Mouse (Mus musculus) stomach, embryonic 14.5 days (tissue): Measurements from ENCODE around the gene Krtap4-7. TPM values are rescaled to one million over a fixed set of nuclear protein-coding genes. Genes with fewer than 3 reads are reported as not detected.
"Not testable (repeated sequence)": the region's sequence is repeated elsewhere in the genome, so short reads cannot be mapped to it uniquely, and the experiment has no call there.

Source experiments
- ATAC-seq: fragments of 200-750 bp; cut with Nextera tagmentation; 2 replicates; pipeline ENCODE4 v1.8.0; 2017; ENCODE audit warnings: low read depth, moderate TSS enrichment; ENCODE audit not compliant: insufficient number of reproducible peaks, insufficient read depth, low FRiP score
- H3K27ac ChIP-seq: fragments of 300-500 bp; sonication (generic); 2 replicates; pipeline ENCODE4 v1.5.1; 2014; ENCODE audit warnings: mild to moderate bottlenecking, low read length, moderate library complexity, mixed read lengths
- H3K27me3 ChIP-seq: fragments of 300-500 bp; sonication (generic); 2 replicates; pipeline ENCODE4 v1.6.1; 2014; ENCODE audit warnings: low read length, control low read depth, mixed read lengths; ENCODE audit not compliant: control insufficient read depth, insufficient read depth
- H3K36me3 ChIP-seq: fragments of 300-500 bp; sonication (generic); 2 replicates; pipeline ENCODE4 v1.6.1; 2014; ENCODE audit warnings: mild to moderate bottlenecking, control low read depth, low read length, moderate library complexity, mixed read lengths; ENCODE audit not compliant: control insufficient read depth, insufficient read depth
- H3K4me1 ChIP-seq: fragments of 300-500 bp; sonication (generic); 2 replicates; pipeline ENCODE4 v1.6.1; 2014; ENCODE audit warnings: low read length, control low read depth, mixed read lengths; ENCODE audit not compliant: control insufficient read depth, insufficient read depth
- H3K4me2 ChIP-seq: fragments of 300-500 bp; sonication (generic); replicated peaks from 2 replicates; pipeline ENCODE4 v1.6.1; 2014; ENCODE audit warnings: low read depth, low read length, control low read depth
- H3K4me3 ChIP-seq: fragments of 300-500 bp; sonication (generic); 2 replicates; pipeline ENCODE4 v1.5.1; 2014; ENCODE audit warnings: low read depth, low read length, control low read depth
- H3K9ac ChIP-seq: fragments of 300-500 bp; sonication (generic); replicated peaks from 2 replicates; pipeline ENCODE4 v1.6.1; 2014; ENCODE audit warnings: low read depth, mild to moderate bottlenecking, control low read depth, low read length, moderate library complexity, mixed read lengths
- H3K9me3 ChIP-seq: fragments of 300-500 bp; sonication (generic); 2 replicates; pipeline ENCODE4 v1.6.1; 2016; ENCODE audit warnings: low read depth, low read length, control low read depth; ENCODE audit not compliant: control insufficient read depth
- WGBS: fragments of 180-500 bp; shearing (Covaris S2); extraction: QIAGEN DNeasy Blood & Tissue Kit; methylation state at CpG from one replicate; pipeline ENCODE4 v1.1.7; 2014; 5-methylcytosine and 5-hydroxymethylcytosine counted together
- polyA plus RNA-seq: library from polyadenylated mRNA; unstranded; fragments of >200 nt; fragmentation: Nextera tagmentation; extraction: Ambion mirVana; gene quantifications from 2 replicates; pipeline ENCODE4 v1.2.1, GENCODE M21; 2014

The Krtap4-7 gene
- polyA plus RNA-seq, 1 experiment from 2014 or later, result not detected

- Histone ChIP-seq H3K4me3 (no peak within 1 kb of the TSS), H3K27me3 (no peaks in the 10 kb centered on the region), H3K9me3 (no peaks in the 10 kb centered on the region), H3K27ac (no peak within 1 kb of the TSS), H3K4me2 (no peak within 1 kb of the TSS), H3K9ac (no peak within 1 kb of the TSS), H3K36me3 (no peaks in the 10 kb centered on the region), H3K4me1 (no peaks in the 10 kb centered on the region)
- WGBS, result 72% methylated on average over 2 of the region's 2 CpGs
- no peak for ATAC-seq
Observed at GRCm38 (mm10) chr11:99620335-99620734, 23.6 kb downstream of the Krtap4-7 start, which contains the start of gene Gm11562. Gene Gm11562 (minus strand): TSS chr11:99620435.

DNA sequence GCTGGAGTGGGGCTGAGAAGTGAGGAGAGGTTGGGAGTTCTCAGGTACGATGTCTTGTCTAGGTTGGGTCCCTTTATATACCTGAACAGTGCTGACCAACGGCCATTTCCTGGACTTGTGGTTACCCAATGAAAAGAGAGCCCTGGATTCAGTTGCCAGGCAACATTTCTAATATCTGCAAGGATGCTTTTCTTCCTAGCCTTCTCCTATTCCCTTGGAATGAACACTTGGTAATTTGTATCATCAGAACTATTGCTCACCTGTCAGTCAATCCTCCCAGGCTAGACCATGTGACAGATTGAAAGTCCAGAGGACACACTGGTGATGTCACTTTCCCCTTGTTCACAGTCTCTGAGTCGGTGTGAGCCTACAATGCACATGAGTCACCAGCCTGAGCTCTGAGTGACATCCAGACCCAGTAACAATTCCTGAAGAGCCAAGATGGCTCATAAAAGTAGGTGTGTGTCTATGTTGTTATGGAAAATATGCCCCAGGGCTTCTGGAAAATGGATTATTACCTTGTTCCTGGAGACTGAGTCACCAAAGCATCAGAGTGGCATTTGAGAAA, 29.0 kb downstream of the Krtap4-7 start, which contains the start of gene Krtap2-4:
Gene Krtap2-4 (minus strand): TSS at position 51 of the 568 bp plus-strand sequence.
- no peak within 1 kb of the TSS for H3K9ac ChIP-seq
- H3K4me2 ChIP-seq, result no peak within 1 kb of the TSS
- no peaks in the 10 kb centered on the region for H3K36me3 ChIP-seq
- WGBS, result 66% methylated on average over 3 of the region's 3 CpGs
- no peaks in the 10 kb centered on the region for H3K9me3 ChIP-seq
- no peak within 1 kb of the TSS for H3K27ac ChIP-seq
- no peak within 1 kb of the TSS for H3K4me3 ChIP-seq
- H3K27me3 ChIP-seq, result no peaks in the 10 kb centered on the region
- H3K4me1 ChIP-seq, result no peaks in the 10 kb centered on the region
- ATAC-seq, result no peak

GRCm38 (mm10) chr11:99610089-99610488, 33.8 kb downstream of the Krtap4-7 start, which contains the start of gene Gm11937:
Gene Gm11937 (minus strand): TSS chr11:99610189.
- H3K36me3 ChIP-seq, H3K4me2 ChIP-seq, H3K27me3 ChIP-seq, ATAC-seq, H3K9ac ChIP-seq, H3K4me3 ChIP-seq, H3K27ac ChIP-seq, H3K4me1 ChIP-seq, H3K9me3 ChIP-seq: not testable (repeated sequence)
- WGBS, result 66% methylated on average over 1 of the region's 2 CpGs

GRCm38 (mm10) chr11:99609126-99609525, 34.8 kb downstream of the Krtap4-7 start:
- Histone ChIP-seq H3K27me3 (no peaks in the 10 kb centered on the region), H3K36me3 (no peaks in the 10 kb centered on the region), H3K27ac (no peak overlapping the region), H3K4me1 (no peaks in the 10 kb centered on the region), H3K9me3 (no peaks in the 10 kb centered on the region), H3K4me3 (no peak overlapping the region), H3K9ac (no peak overlapping the region), H3K4me2 (no peak overlapping the region)
- no peak for ATAC-seq
- WGBS, result 70% methylated on average over 1 of the region's 1 CpGs

- H3K27ac ChIP-seq, result not testable (repeated sequence)
- WGBS, result 50% methylated on average over 1 of the region's 1 CpGs
Observed at GRCm38 (mm10) chr11:99603208-99603607, 40.7 kb downstream of the Krtap4-7 start, which contains the start of gene Gm11938. Gene Gm11938 (minus strand): TSS chr11:99603308.

DNA sequence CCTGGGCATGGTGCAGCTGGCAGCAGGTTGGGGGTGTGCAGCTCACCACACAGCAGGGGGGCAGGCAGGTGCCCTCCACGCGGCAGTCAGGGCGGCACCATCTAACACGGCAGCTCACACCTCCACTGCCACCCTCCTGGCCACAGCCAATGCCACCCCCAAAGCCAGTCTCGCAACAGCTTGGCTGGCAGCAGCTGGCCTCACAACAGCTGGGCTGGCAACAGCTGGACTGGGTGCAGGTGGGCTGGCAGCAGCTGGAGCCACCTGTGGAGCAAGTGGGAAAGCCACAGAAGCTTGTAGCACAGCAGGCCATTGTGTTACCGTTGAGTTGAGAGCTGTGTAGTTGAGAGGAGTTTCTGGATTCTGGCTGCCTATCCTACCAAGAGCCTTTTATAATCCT, 46.1 kb downstream of the Krtap4-7 start, which contains the start of gene Krtap9-3:
Gene Krtap9-3 (minus strand): TSS at position 364 of the 400 bp plus-strand sequence.
- not testable (repeated sequence) for H3K4me2 ChIP-seq, H3K4me3 ChIP-seq, H3K27ac ChIP-seq, H3K36me3 ChIP-seq, H3K27me3 ChIP-seq, H3K9ac ChIP-seq, ATAC-seq, H3K4me1 ChIP-seq, H3K9me3 ChIP-seq
- 82% methylated on average over 6 of the region's 6 CpGs for WGBS

More at GRCm38 (mm10) chr11:99603208-99603607, 40.7 kb downstream of the Krtap4-7 start, which contains the start of gene Gm11938:
- not testable (repeated sequence) for H3K4me2 ChIP-seq, H3K36me3 ChIP-seq, H3K9ac ChIP-seq, H3K4me3 ChIP-seq, ATAC-seq, H3K27me3 ChIP-seq, H3K4me1 ChIP-seq, H3K9me3 ChIP-seq

Other genes starting within 250 kb of the Krtap4-7 start
- gene Krt12, start 221.8 kb downstream of the Krtap4-7 start, polyA plus RNA-seq, result not detected in 2 replicates
- gene Krt20, start 205.9 kb downstream of the Krtap4-7 start, polyA plus RNA-seq, result 3.0 and 3.9 TPM in 2 replicates
- gene Krt23, start 151.0 kb downstream of the Krtap4-7 start, polyA plus RNA-seq, result 18.3 and 21.4 TPM in 2 replicates
- gene Krt39, start 122.8 kb downstream of the Krtap4-7 start, polyA plus RNA-seq, result not detected in 2 replicates
- not detected in 2 replicates for gene Krt40, start 100.9 kb downstream of the Krtap4-7 start, polyA plus RNA-seq
- not detected in 2 replicates for gene Krtap3-3, start 93.2 kb downstream of the Krtap4-7 start, polyA plus RNA-seq
- gene Krtap3-2, start 87.2 kb downstream of the Krtap4-7 start, polyA plus RNA-seq, result not detected in 2 replicates
- gene Gm11939, start 84.6 kb downstream of the Krtap4-7 start, polyA plus RNA-seq, result not detected in 2 replicates
- not detected in 2 replicates for gene Krtap3-1, start 77.5 kb downstream of the Krtap4-7 start, polyA plus RNA-seq
- gene Krtap1-5, start 63.1 kb downstream of the Krtap4-7 start, polyA plus RNA-seq, result not detected in 2 replicates
- gene Krtap1-4, start 60.4 kb downstream of the Krtap4-7 start, polyA plus RNA-seq, result not detected in 2 replicates
- gene Krtap1-3, start 52.8 kb downstream of the Krtap4-7 start, polyA plus RNA-seq, result not detected in 2 replicates
- gene Krtap9-3, start 46.0 kb downstream of the Krtap4-7 start, polyA plus RNA-seq, result not detected in 2 replicates
- not detected in 2 replicates for gene Gm11938, start 40.8 kb downstream of the Krtap4-7 start, polyA plus RNA-seq
- gene Gm11937, start 33.9 kb downstream of the Krtap4-7 start, polyA plus RNA-seq, result not detected in 2 replicates
- gene Krtap2-4, start 29.2 kb downstream of the Krtap4-7 start, polyA plus RNA-seq, result not detected in 2 replicates
- gene Gm11562, start 23.7 kb downstream of the Krtap4-7 start, polyA plus RNA-seq, result not detected in 2 replicates
- gene Krtap4-1, start 15.9 kb downstream of the Krtap4-7 start, polyA plus RNA-seq, result not detected in 2 replicates
- gene Krtap4-2, start 9.0 kb downstream of the Krtap4-7 start, polyA plus RNA-seq, result not detected in 2 replicates
- not detected in 2 replicates for gene Gm11555, start 6.1 kb upstream of the Krtap4-7 start, polyA plus RNA-seq
- gene Gm11563, start 14.9 kb upstream of the Krtap4-7 start, polyA plus RNA-seq, result not detected in 2 replicates
- not detected in 2 replicates for gene Krtap4-6, start 21.9 kb upstream of the Krtap4-7 start, polyA plus RNA-seq
- gene Gm14190, start 46.7 kb upstream of the Krtap4-7 start, polyA plus RNA-seq, result not detected in 2 replicates
- gene Gm14180, start 90.2 kb upstream of the Krtap4-7 start, polyA plus RNA-seq, result not detected in 2 replicates
- not detected in 2 replicates for gene Gm11595, start 128.8 kb upstream of the Krtap4-7 start, polyA plus RNA-seq
- not detected in 2 replicates for gene Krtap4-8, start 136.6 kb upstream of the Krtap4-7 start, polyA plus RNA-seq
- gene Krtap4-9, start 141.1 kb upstream of the Krtap4-7 start, polyA plus RNA-seq, result not detected in 2 replicates
- not detected in 2 replicates for gene Gm11596, start 149.4 kb upstream of the Krtap4-7 start, polyA plus RNA-seq
- gene Gm11569, start 154.8 kb upstream of the Krtap4-7 start, polyA plus RNA-seq, result not detected in 2 replicates
- not detected in 2 replicates for gene Gm11554, start 160.4 kb upstream of the Krtap4-7 start, polyA plus RNA-seq
- gene Krtap4-13, start 165.8 kb upstream of the Krtap4-7 start, polyA plus RNA-seq, result not detected in 2 replicates
- gene Gm11564, start 171.6 kb upstream of the Krtap4-7 start, polyA plus RNA-seq, result not detected in 2 replicates
- not detected in 2 replicates for gene 2300003K06Rik, start 194.0 kb upstream of the Krtap4-7 start, polyA plus RNA-seq
- gene Krtap4-16, start 207.5 kb upstream of the Krtap4-7 start, polyA plus RNA-seq, result not detected in 2 replicates
- gene Gm11568, start 213.8 kb upstream of the Krtap4-7 start, polyA plus RNA-seq, result not detected in 2 replicates
- gene Gm11559, start 220.4 kb upstream of the Krtap4-7 start, polyA plus RNA-seq, result not detected in 2 replicates
- not detected in 2 replicates for gene Krtap9-1, start 229.3 kb upstream of the Krtap4-7 start, polyA plus RNA-seq
- not detected in 2 replicates for gene Gm11567, start 235.1 kb upstream of the Krtap4-7 start, polyA plus RNA-seq